Mouse (Mus musculus) limb, embryonic 15.5 days (tissue): ENCODE results near the gene Nup107. TPM values are rescaled to one million over a fixed set of nuclear protein-coding genes. Genes with fewer than 3 reads are reported as not detected.

ENCODE experiments used
- ATAC-seq: fragments of 200-750 bp; cut with Nextera tagmentation; 2 replicates; pipeline ENCODE4 v1.8.0; 2017; ENCODE audit warnings: low read depth, moderate TSS enrichment; ENCODE audit not compliant: insufficient number of reproducible peaks, low FRiP score, low TSS enrichment
- H3K27ac ChIP-seq: fragments of 300-500 bp; sonication (generic); 2 replicates; pipeline ENCODE4 v1.5.1; 2015; ENCODE audit warnings: moderate library complexity, mild to moderate bottlenecking, inconsistent platforms
- H3K27me3 ChIP-seq: fragments of 300-500 bp; sonication (generic); 2 replicates; pipeline ENCODE4 v1.6.1; 2015; ENCODE audit warnings: inconsistent platforms
- H3K36me3 ChIP-seq: fragments of 300-500 bp; sonication (generic); 2 replicates; pipeline ENCODE4 v1.6.1; 2015; ENCODE audit warnings: inconsistent platforms
- H3K4me1 ChIP-seq: fragments of 300-500 bp; sonication (generic); 2 replicates; pipeline ENCODE4 v1.6.1; 2015; ENCODE audit warnings: inconsistent platforms
- H3K4me2 ChIP-seq: fragments of 300-500 bp; sonication (generic); 2 replicates; pipeline ENCODE4 v1.6.1; 2015; ENCODE audit warnings: mild to moderate bottlenecking, inconsistent platforms
- H3K4me3 ChIP-seq: fragments of 300-500 bp; sonication (generic); 2 replicates; pipeline ENCODE4 v1.5.1; 2015; ENCODE audit warnings: mild to moderate bottlenecking, inconsistent platforms
- H3K9ac ChIP-seq: fragments of 300-500 bp; sonication (generic); 2 replicates; pipeline ENCODE4 v1.6.1; 2015; ENCODE audit warnings: inconsistent platforms
- H3K9me3 ChIP-seq: fragments of 300-500 bp; sonication (generic); 2 replicates; pipeline ENCODE4 v1.6.1; 2016; ENCODE audit warnings: inconsistent platforms
- WGBS: fragments of 180-500 bp; shearing (Covaris S2); methylation state at CpG from one replicate; pipeline ENCODE4 v1.1.7; 2015; 5-methylcytosine and 5-hydroxymethylcytosine counted together
- polyA plus RNA-seq: library from polyadenylated mRNA; unstranded; fragments of >200 nt; fragmentation: Nextera tagmentation; extraction: Ambion mirVana; gene quantifications from 2 replicates; pipeline ENCODE4 v1.2.1, GENCODE M21; 2015

The Nup107 gene
- polyA plus RNA-seq, 1 experiment from 2014 or later: 54.6 TPM

GRCm38 (mm10) chr10:117824647-117825046, 32.1 kb upstream of the Nup107 start:
- no peaks in the 10 kb centered on the region for H3K9me3 ChIP-seq
- ATAC-seq: no peak
- no peak overlapping the region for H3K9ac ChIP-seq
- no peak overlapping the region for H3K27ac ChIP-seq
- H3K4me3 ChIP-seq: no peak overlapping the region
- H3K4me1 ChIP-seq: peaks cover 15% of the 10 kb centered on the region
- no peak overlapping the region for H3K4me2 ChIP-seq
- H3K27me3 ChIP-seq: no peaks in the 10 kb centered on the region
- H3K36me3 ChIP-seq: peaks cover 43% of the 10 kb centered on the region
- 67% methylated on average over 4 of the region's 4 CpGs for WGBS

GRCm38 (mm10) chr10:117824139-117824538, 31.6 kb upstream of the Nup107 start:
- Histone ChIP-seq H3K27me3 (no peaks in the 10 kb centered on the region), H3K4me1 (peaks cover 12% of the 10 kb centered on the region), H3K36me3 (peaks cover 48% of the 10 kb centered on the region), H3K27ac (no peak overlapping the region), H3K4me3 (no peak overlapping the region), H3K4me2 (no peak overlapping the region), H3K9ac (no peak overlapping the region), H3K9me3 (no peaks in the 10 kb centered on the region)
- WGBS: 70% methylated on average over 4 of the region's 4 CpGs
- ATAC-seq: no peak

GRCm38 (mm10) chr10:117823321-117823720, 30.8 kb upstream of the Nup107 start:
- 87% methylated on average over 6 of the region's 6 CpGs for WGBS
- no peak overlapping the region for H3K4me3 ChIP-seq
- no peak for ATAC-seq
- no peak overlapping the region for H3K4me2 ChIP-seq
- H3K9me3 ChIP-seq: no peaks in the 10 kb centered on the region
- H3K9ac ChIP-seq: no peak overlapping the region
- H3K4me1 ChIP-seq: peaks cover 10% of the 10 kb centered on the region; the same call in 1 of the 2 replicates
- peaks cover 55% of the 10 kb centered on the region for H3K36me3 ChIP-seq
- H3K27ac ChIP-seq: no peak overlapping the region
- no peaks in the 10 kb centered on the region for H3K27me3 ChIP-seq

- H3K9me3 ChIP-seq: no peaks in the 10 kb centered on the region
- H3K27me3 ChIP-seq: no peaks in the 10 kb centered on the region
- H3K9ac ChIP-seq: no peak overlapping the region
- H3K4me3 ChIP-seq: no peak overlapping the region
- H3K4me1 ChIP-seq: no peaks in the 10 kb centered on the region
- 84% methylated on average over 6 of the region's 6 CpGs for WGBS
- no peak for ATAC-seq
- H3K36me3 ChIP-seq: peaks cover 82% of the 10 kb centered on the region
- H3K27ac ChIP-seq: no peak overlapping the region
- no peak overlapping the region for H3K4me2 ChIP-seq
These were observed 26.1 kb upstream of the Nup107 start for GRCm38 (mm10) chr10:117818600-117818999.

- H3K9me3 ChIP-seq: no peaks in the 10 kb centered on the region
- H3K36me3 ChIP-seq: peaks cover 82% of the 10 kb centered on the region
- H3K27me3 ChIP-seq: no peaks in the 10 kb centered on the region
- H3K4me3 ChIP-seq: no peak overlapping the region
- H3K4me1 ChIP-seq: no peaks in the 10 kb centered on the region
- ATAC-seq: no peak
- H3K9ac ChIP-seq: no peak overlapping the region
- H3K4me2 ChIP-seq: no peak overlapping the region
- 93% methylated on average over 6 of the region's 6 CpGs for WGBS
- no peak overlapping the region for H3K27ac ChIP-seq
These were observed 24.2 kb upstream of the Nup107 start for GRCm38 (mm10) chr10:117816721-117817120.

GRCm38 (mm10) chr10:117812501-117812900, 20.0 kb upstream of the Nup107 start:
- peaks cover 52% of the 10 kb centered on the region for H3K36me3 ChIP-seq
- 83% methylated on average over 2 of the region's 2 CpGs for WGBS

GRCm38 (mm10) chr10:117811555-117811954, 19.1 kb upstream of the Nup107 start:
- ATAC-seq: no peak
- Histone ChIP-seq H3K9me3 (no peaks in the 10 kb centered on the region), H3K36me3 (peaks cover 44% of the 10 kb centered on the region), H3K27me3 (no peaks in the 10 kb centered on the region), H3K9ac (no peak overlapping the region), H3K4me3 (no peak overlapping the region), H3K4me1 (0 out of 2 replicates have a peak, but pooled peaks cover 3% of the 10 kb centered on the region), H3K4me2 (no peak overlapping the region), H3K27ac (no peak overlapping the region)
- WGBS: 93% methylated on average over 8 of the region's 8 CpGs

More at GRCm38 (mm10) chr10:117812501-117812900, 20.0 kb upstream of the Nup107 start:
- no peak overlapping the region for H3K27ac ChIP-seq
- no peaks in the 10 kb centered on the region for H3K9me3 ChIP-seq
- H3K4me1 ChIP-seq: 0 out of 2 replicates have a peak, but pooled peaks cover 3% of the 10 kb centered on the region
- H3K27me3 ChIP-seq: no peaks in the 10 kb centered on the region
- H3K4me2 ChIP-seq: no peak overlapping the region
- no peak overlapping the region for H3K9ac ChIP-seq
- H3K4me3 ChIP-seq: no peak overlapping the region
- no peak for ATAC-seq

- Histone ChIP-seq H3K4me1 (0 out of 2 replicates have a peak, but pooled peaks cover 3% of the 10 kb centered on the region), H3K27ac (no peak overlapping the region), H3K9ac (no peak overlapping the region), H3K36me3 (peaks cover 33% of the 10 kb centered on the region), H3K27me3 (no peaks in the 10 kb centered on the region), H3K4me3 (no peak overlapping the region), H3K9me3 (no peaks in the 10 kb centered on the region), H3K4me2 (no peak overlapping the region)
- WGBS: 77% methylated on average over 11 of the region's 11 CpGs
- ATAC-seq: no peak
These were observed 18.0 kb upstream of the Nup107 start for GRCm38 (mm10) chr10:117810506-117810905.

- 76% methylated on average over 6 of the region's 6 CpGs for WGBS
- Histone ChIP-seq H3K27me3 (no peaks in the 10 kb centered on the region), H3K36me3 (peaks cover 19% of the 10 kb centered on the region), H3K4me3 (no peak overlapping the region), H3K4me1 (0 out of 2 replicates have a peak, but pooled peaks cover 3% of the 10 kb centered on the region), H3K4me2 (no peak overlapping the region), H3K9me3 (no peaks in the 10 kb centered on the region), H3K27ac (no peak overlapping the region), H3K9ac (no peak overlapping the region)
- no peak for ATAC-seq
These were observed 15.6 kb upstream of the Nup107 start for GRCm38 (mm10) chr10:117808068-117808467.

- Histone ChIP-seq H3K4me3 (no peak overlapping the region), H3K27ac (no peak overlapping the region), H3K4me1 (0 out of 2 replicates have a peak, but pooled peaks cover 3% of the 10 kb centered on the region), H3K9me3 (no peaks in the 10 kb centered on the region), H3K36me3 (no peaks in the 10 kb centered on the region; the same call in 1 of the 2 replicates), H3K9ac (no peak overlapping the region), H3K27me3 (no peaks in the 10 kb centered on the region), H3K4me2 (no peak overlapping the region)
- ATAC-seq: no peak
- WGBS: 57% methylated on average over 9 of the region's 9 CpGs
These were observed 13.4 kb upstream of the Nup107 start for GRCm38 (mm10) chr10:117805919-117806318.

GRCm38 (mm10) chr10:117803870-117804850, 11.7 kb upstream of the Nup107 start:
- H3K27ac ChIP-seq: no peak overlapping the region
- no peak overlapping the region for H3K4me3 ChIP-seq
- no peak overlapping the region for H3K9ac ChIP-seq
- H3K36me3 ChIP-seq: no peaks in the 10 kb centered on the region
- no peaks in the 10 kb centered on the region for H3K27me3 ChIP-seq
- no peak overlapping the region for H3K4me2 ChIP-seq
- no peaks in the 10 kb centered on the region; the same call in 1 of the 2 replicates for H3K4me1 ChIP-seq
- no peaks in the 10 kb centered on the region for H3K9me3 ChIP-seq
- ATAC-seq: no peak
- WGBS: 80% methylated on average over 31 of the region's 31 CpGs

GRCm38 (mm10) chr10:117801886-117802285, 9.4 kb upstream of the Nup107 start:
- Histone ChIP-seq H3K9me3 (no peaks in the 10 kb centered on the region), H3K9ac (no peak overlapping the region), H3K4me2 (no peak overlapping the region), H3K4me1 (no peaks in the 10 kb centered on the region; the same call in 1 of the 2 replicates), H3K27me3 (no peaks in the 10 kb centered on the region), H3K27ac (no peak overlapping the region), H3K36me3 (no peaks in the 10 kb centered on the region), H3K4me3 (no peak overlapping the region)
- WGBS: 90% methylated on average over 9 of the region's 9 CpGs
- ATAC-seq: no peak
